Mouse (Mus musculus): ENCODE results near the gene Trim7.

- TF ChIP-seq POLR2A (IDR thresholded peaks at IDR 0.05; ENCODE audit: low read depth, low read length): peak; percentile 9
- 0 out of 2 replicates have a peak, but pooled peaks have one; percentile 0 for TF ChIP-seq CTCF (conservative IDR thresholded peaks at IDR 0.05; ENCODE audit: insufficient read depth, insufficient read length, low read depth, low read length)
These were observed 27.7 kb downstream of the Trim7 start for GRCm38 (mm10) chr11:48853474-48854180.
